Mouse (Mus musculus): ENCODE results near the gene Polr2e.

DNA sequence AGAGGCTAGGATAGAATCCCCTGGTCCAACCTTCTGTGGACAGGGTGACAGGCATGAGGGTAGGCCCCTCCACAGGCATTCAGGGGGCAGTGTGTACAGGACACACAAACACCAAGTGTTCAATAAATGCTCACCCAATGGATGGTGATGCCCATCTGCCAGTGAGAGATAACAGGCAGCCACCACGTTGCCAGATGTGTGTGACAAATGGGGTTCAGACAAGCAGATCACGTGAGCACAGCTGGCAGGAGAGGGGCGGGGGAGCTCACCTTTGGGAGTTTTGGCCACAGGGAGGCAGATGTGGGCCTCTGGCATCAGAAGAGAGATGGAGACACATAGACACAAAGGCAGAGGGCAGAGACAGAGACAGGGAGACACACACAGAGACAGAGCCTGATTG lies 41.5 kb upstream of the Polr2e start:
- TF ChIP-seq EP300 (IDR thresholded peaks at IDR 0.05; ENCODE audit: low read depth) (no peak), CTCF (IDR thresholded peaks at IDR 0.05; ENCODE audit: low read depth) (no peak)

Data from heart, postnatal 0 days (tissue).